Mouse (Mus musculus) MEL (cell line): ENCODE measurements at regions not wholly inside any gene's neighbourhood (a gene's known extent, or its start where the extent isn't known, plus 50 kb on each side); places are given as distances from the start of the nearest gene placed in this dataset.

Experiments used
- DNase-seq: peaks from one replicate; pipeline ENCODE4 v3.0.0; 2011; ENCODE audit warnings: low read depth, low spot score
- H3K27ac ChIP-seq: 2 replicates; pipeline ENCODE4 v1.5.1; 2012; ENCODE audit warnings: low read depth, mild to moderate bottlenecking, control low read depth, low read length, moderate library complexity; ENCODE audit not compliant: control insufficient read depth
- H3K27me3 ChIP-seq, 2 experiments: fragments of 150-350 bp in 1 of 2; sonication (generic) in 1 of 2; 2 replicates each; pipeline ENCODE4 v1.6.1; 2012; ENCODE audit warnings: low read length in 2 of 2, mild to moderate bottlenecking in 2 of 2, improper control_type of control experiment in 1 of 2, moderate library complexity in 1 of 2; ENCODE audit not compliant: insufficient read depth in 2 of 2, control insufficient read depth in 1 of 2
- H3K36me3 ChIP-seq, 2 experiments: 2 replicates each; pipeline ENCODE4 v1.6.1; 2012 to 2014; ENCODE audit warnings: low read length in 2 of 2, improper control_type of control experiment in 1 of 2, inconsistent platforms in 1 of 2, mild to moderate bottlenecking in 1 of 2; ENCODE audit not compliant: insufficient read depth in 2 of 2, control insufficient read depth in 1 of 2
- H3K4me1 ChIP-seq, 2 experiments: fragments of 150-350 bp in 1 of 2; sonication (generic) in 1 of 2; 2 replicates each; pipeline ENCODE4 v1.6.1; 2012; ENCODE audit warnings: low read length in 2 of 2, improper control_type of control experiment in 1 of 2, mild to moderate bottlenecking in 1 of 2; ENCODE audit not compliant: insufficient read depth in 2 of 2, control insufficient read depth in 1 of 2
- H3K4me3 ChIP-seq, 2 experiments: fragments of 150-350 bp in 1 of 2; sonication (generic) in 1 of 2; 2 replicates each; pipeline ENCODE4 v1.5.1; 2012; ENCODE audit warnings: low read depth in 2 of 2, low read length in 2 of 2, mild to moderate bottlenecking in 2 of 2, moderate library complexity in 2 of 2, control low read depth in 1 of 2, improper control_type of control experiment in 1 of 2; ENCODE audit not compliant: control insufficient read depth in 1 of 2, insufficient read depth in 1 of 2
- H3K79me2 ChIP-seq: 2 replicates; pipeline ENCODE4 v1.6.1; 2012; ENCODE audit warnings: mild to moderate bottlenecking, low read length, moderate library complexity; ENCODE audit not compliant: control insufficient read depth, poor library complexity, insufficient read depth
- H3K9ac ChIP-seq: 2 replicates; pipeline ENCODE4 v1.6.1; 2012; ENCODE audit warnings: low read depth, mild to moderate bottlenecking, control low read depth, low read length, moderate library complexity; ENCODE audit not compliant: control insufficient read depth, poor library complexity, severe bottlenecking
- H3K9me3 ChIP-seq: fragments of 150-350 bp; sonication (generic); replicated peaks from 2 replicates; pipeline ENCODE4 v1.6.1; 2012; ENCODE audit warnings: mild to moderate bottlenecking, low read length, improper control_type of control experiment, moderate library complexity; ENCODE audit not compliant: insufficient read depth
- BHLHE40 ChIP-seq: IDR thresholded peaks from 2 replicates; pipeline ENCODE4 v1.6.1; 2012; ENCODE audit warnings: low read depth, mild to moderate bottlenecking, inconsistent platforms, low read length, improper control_type of control experiment, borderline replicate concordance
- CHD2 ChIP-seq: IDR thresholded peaks from 2 replicates; pipeline ENCODE4 v1.6.1; 2011; ENCODE audit warnings: low read length, improper control_type of control experiment
- CTCF ChIP-seq, 3 experiments: IDR thresholded peaks in 2 of 3; conservative IDR thresholded peaks in 1 of 3; 2 replicates each; pipeline ENCODE4 v1.5.1; 2011 to 2012; ENCODE audit warnings: low read length in 3 of 3, low read depth in 2 of 3, mild to moderate bottlenecking in 2 of 3, improper control_type of control experiment in 1 of 3, inconsistent platforms in 1 of 3, mixed read lengths in 1 of 3, moderate library complexity in 1 of 3; ENCODE audit not compliant: control insufficient read depth in 1 of 3, insufficient read depth in 1 of 3, poor library complexity in 1 of 3, severe bottlenecking in 1 of 3
- ELF1 ChIP-seq: IDR thresholded peaks from 2 replicates; pipeline ENCODE4 v1.6.1; 2014; ENCODE audit warnings: low read depth, mild to moderate bottlenecking, inconsistent platforms, low read length, improper control_type of control experiment, moderate library complexity
- EP300 ChIP-seq, 2 experiments: IDR thresholded peaks; 2 replicates each; pipeline ENCODE4 v1.6.1; 2011; ENCODE audit warnings: improper control_type of control experiment in 2 of 2, low read length in 2 of 2, low read depth in 1 of 2, mild to moderate bottlenecking in 1 of 2
- GABPA ChIP-seq: IDR thresholded peaks from 2 replicates; pipeline ENCODE4 v1.6.1; 2012; ENCODE audit warnings: low read depth, mild to moderate bottlenecking, inconsistent platforms, low read length, improper control_type of control experiment, moderate library complexity
- HCFC1 ChIP-seq: IDR thresholded peaks from 2 replicates; pipeline ENCODE4 v1.6.1; 2012; ENCODE audit warnings: low read depth, mild to moderate bottlenecking, inconsistent platforms, low read length, improper control_type of control experiment, moderate library complexity
- JUND ChIP-seq: IDR thresholded peaks from 2 replicates; pipeline ENCODE4 v1.6.1; 2011; ENCODE audit warnings: low read depth, mild to moderate bottlenecking, improper control_type of control experiment, low read length
- KAT2A ChIP-seq: conservative IDR thresholded peaks from 2 replicates; pipeline ENCODE4 v1.6.1; 2012; ENCODE audit warnings: low read depth, low read length, improper control_type of control experiment, inconsistent platforms
- MAFK ChIP-seq: IDR thresholded peaks from 2 replicates; pipeline ENCODE4 v1.6.1; 2011; ENCODE audit warnings: low read depth, mild to moderate bottlenecking, low read length, improper control_type of control experiment, borderline replicate concordance
- MAZ ChIP-seq: IDR thresholded peaks from 2 replicates; pipeline ENCODE4 v1.6.1; 2012; ENCODE audit warnings: low read depth, mild to moderate bottlenecking, inconsistent platforms, low read length, improper control_type of control experiment
- MYB ChIP-seq: IDR thresholded peaks from 2 replicates; pipeline ENCODE4 v1.6.1; 2011; ENCODE audit warnings: mild to moderate bottlenecking, low read depth, low read length, improper control_type of control experiment
- MYC ChIP-seq: IDR thresholded peaks from 2 replicates; pipeline ENCODE4 v1.6.1; 2011; ENCODE audit warnings: low read depth, mild to moderate bottlenecking, low read length, improper control_type of control experiment, moderate library complexity
- NELFE ChIP-seq: IDR thresholded peaks from 2 replicates; pipeline ENCODE4 v1.6.1; 2011; ENCODE audit warnings: low read depth, low read length, improper control_type of control experiment
- NRF1 ChIP-seq: IDR thresholded peaks from 2 replicates; pipeline ENCODE4 v1.6.1; 2014; ENCODE audit warnings: low read depth, mild to moderate bottlenecking, inconsistent platforms, low read length, improper control_type of control experiment, moderate library complexity; ENCODE audit not compliant: poor library complexity, insufficient read depth, severe bottlenecking
- POLR2A ChIP-seq, 2 experiments: IDR thresholded peaks; 2 replicates each; pipeline ENCODE4 v1.6.1; 2011 to 2012; ENCODE audit warnings: low read length in 2 of 2, mild to moderate bottlenecking in 2 of 2, control low read depth in 1 of 2, improper control_type of control experiment in 1 of 2, low read depth in 1 of 2, moderate library complexity in 1 of 2; ENCODE audit not compliant: control insufficient read depth in 1 of 2, insufficient read depth in 1 of 2, poor library complexity in 1 of 2
- POLR2AphosphoS2 ChIP-seq: IDR thresholded peaks from 2 replicates; pipeline ENCODE4 v1.6.1; 2011; ENCODE audit warnings: low read length, improper control_type of control experiment
- RAD21 ChIP-seq: IDR thresholded peaks from 2 replicates; pipeline ENCODE4 v1.6.1; 2011; ENCODE audit warnings: mild to moderate bottlenecking, low read depth, low read length, improper control_type of control experiment
- RCOR1 ChIP-seq: IDR thresholded peaks from 2 replicates; pipeline ENCODE4 v1.6.1; 2012; ENCODE audit warnings: low read depth, mild to moderate bottlenecking, inconsistent platforms, low read length, improper control_type of control experiment
- SIN3A ChIP-seq: IDR thresholded peaks from 2 replicates; pipeline ENCODE4 v1.6.1; 2012; ENCODE audit warnings: low read length, improper control_type of control experiment, inconsistent platforms
- SMC3 ChIP-seq: IDR thresholded peaks from 2 replicates; pipeline ENCODE4 v1.6.1; 2011; ENCODE audit warnings: low read depth, low read length, improper control_type of control experiment
- TAL1 ChIP-seq: IDR thresholded peaks from 2 replicates; pipeline ENCODE4 v1.6.1; 2012; ENCODE audit warnings: mild to moderate bottlenecking, inconsistent platforms, low read length, moderate library complexity, mixed read lengths
- TBP ChIP-seq: IDR thresholded peaks from 2 replicates; pipeline ENCODE4 v1.8.0; 2011; ENCODE audit warnings: low read depth, low read length, improper control_type of control experiment
- TCF12 ChIP-seq: IDR thresholded peaks from 2 replicates; pipeline ENCODE4 v1.6.1; 2014; ENCODE audit warnings: low read depth, mild to moderate bottlenecking, inconsistent platforms, low read length, improper control_type of control experiment, moderate library complexity
- UBTF ChIP-seq: IDR thresholded peaks from 2 replicates; pipeline ENCODE4 v1.6.1; 2012; ENCODE audit warnings: low read depth, mild to moderate bottlenecking, inconsistent platforms, low read length, improper control_type of control experiment, moderate library complexity, borderline replicate concordance; ENCODE audit not compliant: insufficient read depth
- USF1 ChIP-seq: IDR thresholded peaks from 2 replicates; pipeline ENCODE4 v1.6.1; 2014; ENCODE audit warnings: low read depth, mild to moderate bottlenecking, inconsistent platforms, low read length, improper control_type of control experiment, moderate library complexity
- ZKSCAN1 ChIP-seq: IDR thresholded peaks from 2 replicates; pipeline ENCODE4 v1.6.1; 2012; ENCODE audit warnings: low read depth, mild to moderate bottlenecking, inconsistent platforms, low read length, improper control_type of control experiment, moderate library complexity
- ZMIZ1 ChIP-seq: IDR thresholded peaks from 2 replicates; pipeline ENCODE4 v1.6.1; 2012; ENCODE audit warnings: low read depth, mild to moderate bottlenecking, inconsistent platforms, low read length, improper control_type of control experiment, moderate library complexity
- ZNF384 ChIP-seq: IDR thresholded peaks from 2 replicates; pipeline ENCODE4 v1.6.1; 2012; ENCODE audit warnings: low read depth, mild to moderate bottlenecking, inconsistent platforms, low read length, improper control_type of control experiment

DNA sequence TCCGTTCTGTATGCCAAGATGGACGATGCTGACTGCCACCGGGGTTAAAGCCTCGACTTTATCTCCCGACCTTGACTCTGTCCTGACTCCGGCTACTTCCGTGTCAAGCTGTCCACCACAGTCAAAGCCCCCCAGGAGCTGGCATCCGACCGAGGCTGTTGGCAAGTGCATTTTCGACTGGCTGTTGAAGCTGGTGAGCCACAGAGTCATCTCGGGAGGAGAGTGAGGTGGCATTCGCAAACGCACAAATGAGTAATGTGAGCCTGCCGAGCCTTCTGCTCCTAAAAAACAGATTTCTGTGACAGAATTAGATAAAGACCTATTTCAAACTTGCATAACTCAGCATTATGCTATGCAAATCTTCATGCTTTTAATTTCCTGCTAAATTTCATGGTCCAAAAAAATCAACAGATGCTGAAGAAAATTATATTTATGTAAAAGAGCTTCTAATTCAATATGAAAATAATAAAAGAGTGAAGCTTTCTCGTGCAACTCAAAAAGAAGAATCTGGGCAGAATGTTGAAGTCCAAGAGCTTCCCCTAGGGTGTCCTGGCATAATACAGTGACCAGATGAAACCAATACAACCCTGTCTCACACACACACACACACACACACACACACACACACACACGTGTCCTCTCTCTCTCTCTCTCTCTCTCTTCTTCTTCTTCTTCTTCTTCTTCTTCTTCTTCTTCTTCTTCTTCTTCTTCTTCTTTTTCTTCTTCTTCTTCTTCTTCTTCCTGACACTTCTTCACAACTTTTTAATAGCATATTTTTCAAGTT, 171.2 kb upstream of the Atp2b1 start:
- Histone ChIP-seq H3K4me1 (peaks cover 14 to 45% of the 10 kb centered on the region in 2 experiments), H3K36me3 (peaks cover 0 to 47% of the 10 kb centered on the region in 2 experiments; a peak in 2 of 4 replicates), H3K27me3 (no peaks in the 10 kb centered on the region), H3K9me3 (no peaks in the 10 kb centered on the region), H3K27ac (peak overlapping the region; percentile 2; the same call in 1 of the 2 replicates), H3K4me3 (no peak overlapping the region), H3K79me2 (no peaks in the 10 kb centered on the region; the same call in 1 of the 2 replicates), H3K9ac (no peak overlapping the region)
- TF ChIP-seq MAFK (no peak), TAL1 (no peak), MAZ (no peak), UBTF (no peak), BHLHE40 (no peak), ZMIZ1 (no peak), SMC3 (no peak), POLR2AphosphoS2 (no peak), HCFC1 (no peak), EP300 (IDR thresholded peaks at IDR 0.05; ENCODE audit: low read depth in 1 of 2, low read length in 2 of 2) (no peak), NRF1 (no peak), JUND (no peak), ZNF384 (no peak), MYB (no peak), TBP (no peak), USF1 (no peak), CHD2 (no peak), NELFE (no peak)
- peak; percentile 24 for DNase-seq

DNA sequence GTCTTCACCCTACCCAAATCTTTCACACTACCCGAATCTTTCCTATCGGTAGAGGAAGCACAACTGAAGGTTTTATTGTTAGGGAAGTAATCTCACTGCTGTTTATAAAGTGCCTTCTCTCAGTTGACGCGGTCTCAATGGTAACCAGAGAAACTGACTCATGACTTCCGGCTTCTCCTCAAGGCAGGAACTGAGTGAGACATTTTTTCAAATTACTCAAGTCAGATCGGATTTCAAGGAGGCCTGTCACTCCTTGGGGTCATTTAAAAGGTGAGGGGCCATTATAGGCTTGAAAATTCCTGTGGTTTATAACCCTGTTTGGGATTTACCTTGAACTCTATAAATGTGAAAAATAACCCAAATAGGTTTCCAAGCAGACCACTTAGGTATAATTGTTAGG, 170.0 kb upstream of the Atp2b1 start:
- Histone ChIP-seq H3K9ac (peak overlapping the region; percentile 11), H3K4me1 (peaks cover 20 to 53% of the 10 kb centered on the region in 2 experiments), H3K36me3 (peaks cover 0 to 56% of the 10 kb centered on the region in 2 experiments; a peak in 2 of 4 replicates), H3K79me2 (no peaks in the 10 kb centered on the region; the same call in 1 of the 2 replicates), H3K4me3 (peak overlapping the region in 1 of 2 experiments; percentile 13; a peak in 2 of 4 replicates), H3K27ac (peak overlapping the region; percentile 59), H3K9me3 (no peaks in the 10 kb centered on the region), H3K27me3 (no peaks in the 10 kb centered on the region)
- peak; percentile 92 for DNase-seq
- peak; percentile 82 for TF ChIP-seq ELF1
- 0 out of 2 replicates have a peak, but pooled peaks have one; percentile 9 for TF ChIP-seq JUND
- TF ChIP-seq TAL1, result no peak
- peak; percentile 51 to 67; a peak in 2 of 4 replicates for TF ChIP-seq EP300 (IDR thresholded peaks at IDR 0.05; ENCODE audit: low read depth in 1 of 2, low read length in 2 of 2)
- peak; percentile 69; the same call in 1 of the 2 replicates for TF ChIP-seq HCFC1
- peak; percentile 78 for TF ChIP-seq RCOR1
- TF ChIP-seq CTCF (IDR thresholded peaks at IDR 0.05 in 2 of 3, conservative IDR thresholded peaks at IDR 0.05 in 1 of 3; ENCODE audit: control insufficient read depth in 1 of 3, insufficient read depth in 1 of 3, low read depth in 2 of 3, low read length in 3 of 3, poor library complexity in 1 of 3, severe bottlenecking in 1 of 3), result no peak
- TF ChIP-seq POLR2A (IDR thresholded peaks at IDR 0.05; ENCODE audit: control insufficient read depth in 1 of 2, insufficient read depth in 1 of 2, low read depth in 1 of 2, low read length in 2 of 2, poor library complexity in 1 of 2), result no peak
- no peak for TF ChIP-seq GABPA
- no peak for TF ChIP-seq MYC
- no peak for TF ChIP-seq TCF12
- TF ChIP-seq MAZ, result no peak
- no peak for TF ChIP-seq USF1
- TF ChIP-seq KAT2A, result no peak
- TF ChIP-seq MAFK, result no peak
- no peak for TF ChIP-seq ZKSCAN1
- TF ChIP-seq NRF1, result no peak
- no peak for TF ChIP-seq BHLHE40
- no peak for TF ChIP-seq RAD21
- TF ChIP-seq SIN3A, result peak; percentile 90
